Mouse (Mus musculus) erythroblast, embryonic 14.5 days (primary cell): ENCODE measurements around the gene Fam117b. TPM values are rescaled to one million over a fixed set of nuclear protein-coding genes. Genes with fewer than 3 reads are reported as not detected.

Experiments
- H3K27me3 ChIP-seq: 2 replicates; pipeline ENCODE4 v1.6.1; 2012; ENCODE audit warnings: inconsistent platforms; ENCODE audit not compliant: control insufficient read depth
- H3K36me3 ChIP-seq: 2 replicates; pipeline ENCODE4 v1.6.1; 2012; ENCODE audit warnings: mild to moderate bottlenecking, inconsistent platforms; ENCODE audit not compliant: control insufficient read depth
- H3K4me1 ChIP-seq: 2 replicates; pipeline ENCODE4 v1.6.1; 2012; ENCODE audit warnings: inconsistent platforms; ENCODE audit not compliant: control insufficient read depth
- H3K4me3 ChIP-seq: replicated peaks from 2 replicates; pipeline ENCODE3; 2012; ENCODE audit warnings: moderate library complexity, mild to moderate bottlenecking, inconsistent platforms
- H3K9me3 ChIP-seq: 2 replicates; pipeline ENCODE4 v1.6.1; 2012; ENCODE audit warnings: low read length, inconsistent platforms, mixed read lengths; ENCODE audit not compliant: control insufficient read depth
- GATA1 ChIP-seq: IDR thresholded peaks from 2 replicates; pipeline ENCODE4 v1.6.1; 2012; ENCODE audit warnings: low read length, inconsistent platforms, mixed read lengths
- TAL1 ChIP-seq: IDR thresholded peaks from 3 replicates; pipeline ENCODE4 v1.6.1; 2012; ENCODE audit warnings: low read length, inconsistent platforms, mixed read lengths
- polyA plus RNA-seq: library from polyadenylated mRNA; stranded (reverse); fragments of >175 nt; gene quantifications from 2 replicates; pipeline ENCODE4 v1.2.3, GENCODE M21; 2012

The Fam117b gene
- polyA plus RNA-seq, 1 experiment, result 0.13 TPM

- TF ChIP-seq TAL1 (no peak), GATA1 (no peak)
- Histone ChIP-seq H3K4me1 (peaks cover 8% of the 10 kb centered on the region), H3K27me3 (no peaks in the 10 kb centered on the region), H3K36me3 (no peaks in the 10 kb centered on the region), H3K9me3 (no peaks in the 10 kb centered on the region), H3K4me3 (no peak overlapping the region)
These were observed 94.5 kb downstream of the Fam117b start for GRCm38 (mm10) chr1:60007337-60007736.

- no peaks in the 10 kb centered on the region for H3K36me3 ChIP-seq
- TF ChIP-seq TAL1, result no peak
- H3K4me3 ChIP-seq, result no peak overlapping the region
- no peaks in the 10 kb centered on the region for H3K9me3 ChIP-seq
- no peaks in the 10 kb centered on the region for H3K27me3 ChIP-seq
- H3K4me1 ChIP-seq, result peaks cover 8% of the 10 kb centered on the region
These were observed 95.9 kb downstream of the Fam117b start for GRCm38 (mm10) chr1:60008743-60009142.

GRCm38 (mm10) chr1:60013779-60014178 lies 101.0 kb downstream of the Fam117b start:
- no peaks in the 10 kb centered on the region for H3K9me3 ChIP-seq
- no peaks in the 10 kb centered on the region for H3K27me3 ChIP-seq
- no peaks in the 10 kb centered on the region for H3K36me3 ChIP-seq
- H3K4me3 ChIP-seq, result no peak overlapping the region
- TF ChIP-seq TAL1, result no peak
- TF ChIP-seq GATA1, result no peak
- peaks cover 14% of the 10 kb centered on the region for H3K4me1 ChIP-seq

GRCm38 (mm10) chr1:60015511-60015910 lies 102.7 kb downstream of the Fam117b start:
- peaks cover 14% of the 10 kb centered on the region for H3K4me1 ChIP-seq
- TF ChIP-seq TAL1, result no peak
- no peak for TF ChIP-seq GATA1
- no peak overlapping the region for H3K4me3 ChIP-seq

GRCm38 (mm10) chr1:60016136-60016611 lies 103.4 kb downstream of the Fam117b start:
- Histone ChIP-seq H3K36me3 (no peaks in the 10 kb centered on the region), H3K4me3 (no peak overlapping the region), H3K4me1 (peaks cover 14% of the 10 kb centered on the region), H3K9me3 (no peaks in the 10 kb centered on the region), H3K27me3 (no peaks in the 10 kb centered on the region)
- no peak for TF ChIP-seq TAL1
- no peak for TF ChIP-seq GATA1

More at GRCm38 (mm10) chr1:60015511-60015910, 102.7 kb downstream of the Fam117b start:
- Histone ChIP-seq H3K36me3 (no peaks in the 10 kb centered on the region), H3K27me3 (no peaks in the 10 kb centered on the region), H3K9me3 (no peaks in the 10 kb centered on the region)

GRCm38 (mm10) chr1:60017031-60017469 lies 104.2 kb downstream of the Fam117b start:
- Histone ChIP-seq H3K27me3 (no peaks in the 10 kb centered on the region), H3K4me1 (peaks cover 14% of the 10 kb centered on the region), H3K9me3 (no peaks in the 10 kb centered on the region), H3K4me3 (no peak overlapping the region), H3K36me3 (no peaks in the 10 kb centered on the region)
- no peak for TF ChIP-seq TAL1
- no peak for TF ChIP-seq GATA1

Other genes starting within 250 kb of the Fam117b start
- gene Sumo1, start 242.2 kb upstream of the Fam117b start, polyA plus RNA-seq, result 9.4 and 12.2 TPM in 2 replicates
- 2.8 and 5.2 TPM in 2 replicates for gene Nop58, start 228.0 kb upstream of the Fam117b start, polyA plus RNA-seq
- 0.02 TPM in 2 replicates for gene Bmpr2, start 149.6 kb upstream of the Fam117b start, polyA plus RNA-seq
- gene Ica1l, start 130.2 kb downstream of the Fam117b start, polyA plus RNA-seq, result 0.01 TPM in 1 of 2 replicates, not detected in the other
- 0.01 TPM in 2 replicates for gene Carf, start 185.2 kb downstream of the Fam117b start, polyA plus RNA-seq
- 0.08 and 0.29 TPM in 2 replicates for gene Wdr12, start 185.6 kb downstream of the Fam117b start, polyA plus RNA-seq